25 mouse cellular contexts compared by ENCODE assay signal in genomic region chr9:56492391-56492790, GRCm38 (mm10).
DNase-seq lines count a peak whose midpoint lies in the region; ATAC-seq and TF ChIP-seq lines count a peak whose summit lies in the region.
"Had no signal": no experiment of that assay in that cellular context is flagged by ENCODE, and none has a peak within 500 bp of the region (broad histone marks: within the 10 kb centered on the region; RNA-seq: fewer than 3 reads in every experiment).

No protein-coding gene starts in this region.

- H3K27me3 ChIP-seq in kidney, embryonic 15.5 days: no peaks in the 10 kb centered on the region
- H3K27me3 ChIP-seq in midbrain, postnatal 0 days (ENCODE audit: insufficient read depth, low read length): no peaks in the 10 kb centered on the region
- no peaks in the 10 kb centered on the region for H3K27me3 ChIP-seq in midbrain, embryonic 16.5 days (ENCODE audit: control insufficient read depth, insufficient read depth, low read depth, low read length)
- H3K27me3 ChIP-seq in hindbrain, embryonic 13.5 days: no peaks in the 10 kb centered on the region
- H3K27me3 ChIP-seq in neural tube, embryonic 14.5 days (ENCODE audit: control insufficient read depth, insufficient read depth, low read length): no peaks in the 10 kb centered on the region
- H3K27me3 ChIP-seq: embryonic facial prominence, embryonic 13.5 days; liver, embryonic 12.5 days; midbrain, embryonic 12.5 days; Patski had no signal

- no peak overlapping the region for H3K9ac ChIP-seq in kidney, embryonic 15.5 days
- H3K9ac ChIP-seq in midbrain, postnatal 0 days (replicated peaks; ENCODE audit: low read length, poor library complexity, severe bottlenecking): no peak overlapping the region
- no peak overlapping the region for H3K9ac ChIP-seq in midbrain, embryonic 16.5 days (ENCODE audit: low read depth, low read length)
- no peak overlapping the region for H3K9ac ChIP-seq in hindbrain, embryonic 13.5 days
- H3K9ac ChIP-seq in neural tube, embryonic 14.5 days (replicated peaks; ENCODE audit: low read depth, low read length): no peak overlapping the region
- H3K9ac ChIP-seq: embryonic facial prominence, embryonic 13.5 days; liver, embryonic 12.5 days; midbrain, embryonic 12.5 days had no signal

- no peak overlapping the region for H3K4me2 ChIP-seq in kidney, embryonic 15.5 days
- no peak overlapping the region for H3K4me2 ChIP-seq in midbrain, postnatal 0 days (ENCODE audit: low read depth, low read length, poor library complexity, severe bottlenecking)
- no peak overlapping the region for H3K4me2 ChIP-seq in midbrain, embryonic 16.5 days (ENCODE audit: low read length)
- no peak overlapping the region for H3K4me2 ChIP-seq in hindbrain, embryonic 13.5 days
- no peak overlapping the region for H3K4me2 ChIP-seq in neural tube, embryonic 14.5 days (ENCODE audit: low read depth, low read length)
- H3K4me2 ChIP-seq: embryonic facial prominence, embryonic 13.5 days; liver, embryonic 12.5 days; midbrain, embryonic 12.5 days had no signal

- ATAC-seq in kidney, embryonic 15.5 days (replicated peaks; ENCODE audit: low FRiP score): no peak
- ATAC-seq in midbrain, postnatal 0 days (ENCODE audit: low FRiP score): no peak
- ATAC-seq in midbrain, embryonic 16.5 days: no peak
- no peak; the same call in 1 of the 2 replicates for ATAC-seq in hindbrain, embryonic 13.5 days (ENCODE audit: low FRiP score)
- no peak for ATAC-seq in neural tube, embryonic 14.5 days (ENCODE audit: low read depth)
- ATAC-seq: activated CD4-positive, CD25-positive, alpha-beta regulatory T cell, adult 4 months; liver, embryonic 12.5 days; Patski had no signal

- no peaks in the 10 kb centered on the region for H3K9me3 ChIP-seq in kidney, embryonic 15.5 days (replicated peaks)
- no peaks in the 10 kb centered on the region for H3K9me3 ChIP-seq in midbrain, postnatal 0 days (ENCODE audit: low read length)
- H3K9me3 ChIP-seq in midbrain, embryonic 16.5 days (replicated peaks; ENCODE audit: control insufficient read depth, low read length, poor library complexity, severe bottlenecking): no peaks in the 10 kb centered on the region
- no peaks in the 10 kb centered on the region for H3K9me3 ChIP-seq in hindbrain, embryonic 13.5 days
- no peaks in the 10 kb centered on the region for H3K9me3 ChIP-seq in neural tube, embryonic 14.5 days (ENCODE audit: control insufficient read depth, low read length)
- H3K9me3 ChIP-seq: embryonic facial prominence, embryonic 13.5 days; heart, embryonic 10.5 days; limb, embryonic 10.5 days; liver, embryonic 12.5 days; midbrain, embryonic 12.5 days had no signal

- H3K4me1 ChIP-seq in kidney, embryonic 15.5 days: peaks cover 21% of the 10 kb centered on the region
- H3K4me1 ChIP-seq in midbrain, postnatal 0 days (ENCODE audit: insufficient read depth, low read length): no peaks in the 10 kb centered on the region
- no peaks in the 10 kb centered on the region; the same call in 1 of the 2 replicates for H3K4me1 ChIP-seq in midbrain, embryonic 16.5 days (ENCODE audit: control insufficient read depth, insufficient read depth, low read length)
- peaks cover 29% of the 10 kb centered on the region for H3K4me1 ChIP-seq in hindbrain, embryonic 13.5 days (replicated peaks)
- H3K4me1 ChIP-seq in neural tube, embryonic 14.5 days (ENCODE audit: control insufficient read depth, insufficient read depth, low read length): no peaks in the 10 kb centered on the region
- H3K4me1 ChIP-seq: midbrain, embryonic 12.5 days had no signal

- WGBS in kidney, embryonic 15.5 days: 70% methylated on average over 3 of the region's 3 CpGs
- 59% methylated on average over 3 of the region's 3 CpGs for WGBS in midbrain, postnatal 0 days
- WGBS in midbrain, embryonic 16.5 days: 58% methylated on average over 3 of the region's 3 CpGs
- WGBS in hindbrain, embryonic 13.5 days: 48% methylated on average over 3 of the region's 3 CpGs
- 48% methylated on average over 3 of the region's 3 CpGs for WGBS in neural tube, embryonic 14.5 days

- no peak for TF ChIP-seq CTCF in midbrain, postnatal 0 days (IDR thresholded peaks at IDR 0.05)

- H3K4me3 ChIP-seq in kidney, embryonic 15.5 days (replicated peaks): no peak overlapping the region
- H3K4me3 ChIP-seq in midbrain, postnatal 0 days (ENCODE audit: low read depth, low read length): no peak overlapping the region
- no peak overlapping the region for H3K4me3 ChIP-seq in midbrain, embryonic 16.5 days (ENCODE audit: low read depth, low read length)
- H3K4me3 ChIP-seq in hindbrain, embryonic 13.5 days: no peak overlapping the region
- H3K4me3 ChIP-seq in neural tube, embryonic 14.5 days (ENCODE audit: low read depth, low read length): no peak overlapping the region
- H3K4me3 ChIP-seq: embryonic facial prominence, embryonic 13.5 days; heart, embryonic 10.5 days; layer of hippocampus, adult 2 months; left cerebral cortex, adult 2 months; limb, embryonic 10.5 days; liver, embryonic 12.5 days; midbrain, embryonic 12.5 days; myocyte had no signal

- peak overlapping the region; percentile 59 for H3K27ac ChIP-seq in kidney, embryonic 15.5 days
- H3K27ac ChIP-seq in midbrain, postnatal 0 days (ENCODE audit: low read depth, low read length): no peak overlapping the region
- no peak overlapping the region for H3K27ac ChIP-seq in midbrain, embryonic 16.5 days (ENCODE audit: low read length)
- peak overlapping the region; percentile 36 for H3K27ac ChIP-seq in hindbrain, embryonic 13.5 days
- H3K27ac ChIP-seq in neural tube, embryonic 14.5 days (ENCODE audit: low read depth, low read length): 0 out of 2 replicates have a peak overlapping the region, but pooled peaks have one; percentile 2
- H3K27ac ChIP-seq: embryonic facial prominence, embryonic 13.5 days; heart, embryonic 10.5 days; layer of hippocampus, adult 2 months; left cerebral cortex, adult 2 months; limb, embryonic 10.5 days; liver, embryonic 12.5 days; macrophage; midbrain, embryonic 12.5 days had no signal

- peaks cover 73% of the 10 kb centered on the region for H3K36me3 ChIP-seq in kidney, embryonic 15.5 days
- peaks cover 28% of the 10 kb centered on the region for H3K36me3 ChIP-seq in midbrain, postnatal 0 days (ENCODE audit: insufficient read depth, low read length)
- peaks cover 27% of the 10 kb centered on the region for H3K36me3 ChIP-seq in midbrain, embryonic 16.5 days (ENCODE audit: control insufficient read depth, insufficient read depth, low read length)
- H3K36me3 ChIP-seq in hindbrain, embryonic 13.5 days: peaks cover 60% of the 10 kb centered on the region
- peaks cover 32% of the 10 kb centered on the region for H3K36me3 ChIP-seq in neural tube, embryonic 14.5 days (ENCODE audit: control insufficient read depth, insufficient read depth, low read length)

- intact Hi-C loops in heart, postnatal 14 days (cut with DNase I): no loop called here

- DNase-seq in kidney, postnatal 36 days: no peak
- peak; percentile 51 for DNase-seq in midbrain, postnatal 0 days (ENCODE audit: low spot score)
- DNase-seq in heart, postnatal 14 days: no peak
- DNase-seq in heart, postnatal 4 days: no peak
- DNase-seq: cerebellum, adult 8-10 months; gastrocnemius, postnatal 14 days; heart, postnatal 10 days; kidney, adult 9 months; spleen, adult 18-20 months; thymus, postnatal 14 days had no signal

Comparison
In these comparisons a context has a peak if more than half of its experiments do, and no peak if none do; other contexts are left out.
1. H3K27ac ChIP-seq: peak in kidney, embryonic 15.5 days (single experiment), hindbrain, embryonic 13.5 days (single experiment) and neural tube, embryonic 14.5 days (single experiment); none in midbrain, postnatal 0 days (single experiment) and midbrain, embryonic 16.5 days (single experiment).